Mouse (Mus musculus) thymus, adult 2 months (tissue): ENCODE data around the gene Cds2. TPM values are rescaled to one million over a fixed set of nuclear protein-coding genes. Genes with fewer than 3 reads are reported as not detected.

Experiments used
- DNase-seq: peaks from one replicate; pipeline ENCODE4 v3.0.0; 2021
- H3K27ac ChIP-seq: fragments of 200-500 bp; 2 replicates; pipeline ENCODE4 v1.5.1; 2012; ENCODE audit warnings: low read length, control low read depth; ENCODE audit not compliant: control insufficient read depth, insufficient read depth
- H3K27me3 ChIP-seq: fragments of 200-500 bp; 2 replicates; pipeline ENCODE4 v1.6.1; 2012; ENCODE audit warnings: mild to moderate bottlenecking, low read length, moderate library complexity, mixed read lengths; ENCODE audit not compliant: control insufficient read depth, insufficient read depth
- H3K36me3 ChIP-seq: fragments of 200-500 bp; 2 replicates; pipeline ENCODE4 v1.6.1; 2012; ENCODE audit warnings: mild to moderate bottlenecking, low read length, moderate library complexity; ENCODE audit not compliant: control insufficient read depth, insufficient read depth
- H3K4me1 ChIP-seq: fragments of 200-500 bp; replicated peaks from 2 replicates; pipeline ENCODE4 v1.6.1; 2012; ENCODE audit warnings: low read length; ENCODE audit not compliant: control insufficient read depth, insufficient read depth
- H3K4me3 ChIP-seq: fragments of 200-500 bp; 2 replicates; pipeline ENCODE4 v1.5.1; 2012; ENCODE audit warnings: mild to moderate bottlenecking, low read length, control low read depth, moderate library complexity; ENCODE audit not compliant: control insufficient read depth, insufficient read depth
- CTCF ChIP-seq: fragments of 200-500 bp; IDR thresholded peaks from 2 replicates; pipeline ENCODE4 v1.5.1; 2012; ENCODE audit warnings: mild to moderate bottlenecking, control low read depth, low read length, moderate library complexity, borderline replicate concordance; ENCODE audit not compliant: control insufficient read depth, poor library complexity, insufficient read depth; ENCODE audit errors: extremely low read depth
- POLR2A ChIP-seq: fragments of 200-500 bp; IDR thresholded peaks from 2 replicates; pipeline ENCODE4 v1.6.1; 2012; ENCODE audit warnings: mild to moderate bottlenecking, low read length, control low read depth, moderate library complexity; ENCODE audit not compliant: control insufficient read depth, poor library complexity, insufficient read depth; ENCODE audit errors: extremely low read depth
- WGBS: fragments of 180-500 bp; shearing (Covaris S2); methylation state at CpG from one replicate; pipeline ENCODE4 v1.1.7; 2018; 5-methylcytosine and 5-hydroxymethylcytosine counted together
- polyA plus RNA-seq: library from polyadenylated mRNA; depleted of rRNA; stranded (reverse); fragments of >200 nt; gene quantifications from 2 replicates; pipeline ENCODE4 v1.2.3, GENCODE M21; 2012

Cds2 gene
- polyA plus RNA-seq, 1 experiment: 74.7 TPM

- Histone ChIP-seq H3K27me3 (no peaks in the 10 kb centered on the region), H3K36me3 (no peaks in the 10 kb centered on the region), H3K4me3 (peak overlapping the region; percentile 61), H3K27ac (peak overlapping the region; percentile 57), H3K4me1 (peaks cover 7% of the 10 kb centered on the region)
- under 1% methylated on average over 46 of the region's 47 CpGs for WGBS
- peak; percentile 54 for DNase-seq
- TF ChIP-seq CTCF (no peak), POLR2A (no peak)
These were observed 695 bp downstream of the Cds2 start for GRCm38 (mm10) chr2:132263421-132264265.

- 14% methylated on average over 6 of the region's 6 CpGs for WGBS
- no peak for DNase-seq
- Histone ChIP-seq H3K36me3 (no peaks in the 10 kb centered on the region), H3K27ac (peak overlapping the region; percentile 57), H3K4me1 (peaks cover 7% of the 10 kb centered on the region), H3K27me3 (no peaks in the 10 kb centered on the region), H3K4me3 (peak overlapping the region; percentile 61)
- TF ChIP-seq CTCF: no peak
These were observed 1.3 kb downstream of the Cds2 start for GRCm38 (mm10) chr2:132264266-132264710.

GRCm38 (mm10) chr2:132265196-132265595 lies 2.2 kb downstream of the Cds2 start:
- peaks cover 7% of the 10 kb centered on the region for H3K4me1 ChIP-seq
- H3K4me3 ChIP-seq: no peak overlapping the region
- H3K27me3 ChIP-seq: no peaks in the 10 kb centered on the region
- DNase-seq: no peak
- no peak overlapping the region for H3K27ac ChIP-seq
- WGBS: 78% methylated on average over 9 of the region's 9 CpGs
- TF ChIP-seq CTCF (no peak), POLR2A (no peak)
- H3K36me3 ChIP-seq: no peaks in the 10 kb centered on the region

- no peak overlapping the region for H3K27ac ChIP-seq
- no peaks in the 10 kb centered on the region for H3K36me3 ChIP-seq
- H3K4me3 ChIP-seq: no peak overlapping the region
- peaks cover 9% of the 10 kb centered on the region for H3K4me1 ChIP-seq
- no peak for DNase-seq
- WGBS: 74% methylated on average over 3 of the region's 3 CpGs
- H3K27me3 ChIP-seq: no peaks in the 10 kb centered on the region
- no peak for TF ChIP-seq CTCF
- TF ChIP-seq POLR2A: no peak
These were observed 3.1 kb downstream of the Cds2 start for GRCm38 (mm10) chr2:132266086-132266485.

- H3K27me3 ChIP-seq: no peaks in the 10 kb centered on the region
- no peak for DNase-seq
- peaks cover 12% of the 10 kb centered on the region for H3K4me1 ChIP-seq
- 78% methylated on average over 3 of the region's 3 CpGs for WGBS
- TF ChIP-seq POLR2A (no peak), CTCF (no peak)
- no peak overlapping the region for H3K4me3 ChIP-seq
- no peak overlapping the region for H3K27ac ChIP-seq
- no peaks in the 10 kb centered on the region for H3K36me3 ChIP-seq
These were observed 6.3 kb downstream of the Cds2 start for GRCm38 (mm10) chr2:132269217-132269616.

- DNase-seq: no peak
- no peak overlapping the region for H3K4me3 ChIP-seq
- 98% methylated on average over 2 of the region's 2 CpGs for WGBS
- no peaks in the 10 kb centered on the region for H3K27me3 ChIP-seq
- TF ChIP-seq POLR2A (no peak), CTCF (no peak)
- H3K36me3 ChIP-seq: no peaks in the 10 kb centered on the region
- peaks cover 7% of the 10 kb centered on the region; the same call in 1 of the 2 replicates for H3K4me1 ChIP-seq
- no peak overlapping the region for H3K27ac ChIP-seq
These were observed 7.5 kb downstream of the Cds2 start for GRCm38 (mm10) chr2:132270331-132270951.
